Mouse (Mus musculus) myocyte (in vitro differentiated cells): ENCODE data around the gene Nmbr. TPM values are rescaled to one million over a fixed set of nuclear protein-coding genes. Genes with fewer than 3 reads are reported as not detected.

Experiments used
- H3K27me3 ChIP-seq: one replicate; pipeline ENCODE4 v1.6.1; 2011; ENCODE audit not compliant: control insufficient read depth, insufficient read depth, insufficient read length
- H3K36me3 ChIP-seq: one replicate; pipeline ENCODE4 v1.6.1; 2011; ENCODE audit not compliant: control insufficient read depth, insufficient read depth
- H3K4me2 ChIP-seq: one replicate; pipeline ENCODE4 v1.6.1; 2011; ENCODE audit warnings: low read depth, control low read depth
- H3K4me3 ChIP-seq: one replicate; pipeline ENCODE4 v1.5.1; 2011; ENCODE audit warnings: mild to moderate bottlenecking, control low read depth, moderate library complexity
- H3K79me2 ChIP-seq: one replicate; pipeline ENCODE4 v1.6.1; 2011; ENCODE audit not compliant: control insufficient read depth, insufficient read depth
- H3ac ChIP-seq: one replicate; pipeline ENCODE4 v1.6.1; 2011; ENCODE audit not compliant: control insufficient read depth, insufficient read length
- CEBPB ChIP-seq: IDR thresholded peaks from 2 replicates; pipeline ENCODE4 v1.6.1; 2011; ENCODE audit warnings: mild to moderate bottlenecking, moderate library complexity; ENCODE audit not compliant: poor library complexity, insufficient read depth, severe bottlenecking
- E2F4 ChIP-seq: IDR thresholded peaks from one replicate; pipeline ENCODE4 v1.6.1; 2011; ENCODE audit warnings: mild to moderate bottlenecking, control low read depth, moderate library complexity; ENCODE audit not compliant: insufficient read depth
- MAX ChIP-seq: IDR thresholded peaks from one replicate; pipeline ENCODE4 v1.6.1; 2011; ENCODE audit warnings: low read depth, mild to moderate bottlenecking, control low read depth
- MYOD1 ChIP-seq, 3 experiments: IDR thresholded peaks; one replicate each; pipeline ENCODE4 v1.6.1; 2011; ENCODE audit warnings: control low read depth in 2 of 3, low read depth in 2 of 3, mild to moderate bottlenecking in 2 of 3, moderate library complexity in 1 of 3; ENCODE audit not compliant: insufficient read length in 2 of 3, control insufficient read depth in 1 of 3
- MYOG ChIP-seq, 3 experiments: IDR thresholded peaks; one replicate each; pipeline ENCODE4 v1.6.1; 2011; ENCODE audit warnings: control low read depth in 2 of 3, low read depth in 2 of 3, mild to moderate bottlenecking in 2 of 3; ENCODE audit not compliant: insufficient read length in 2 of 3, control insufficient read depth in 1 of 3, insufficient read depth in 1 of 3
- POLR2A ChIP-seq: IDR thresholded peaks from one replicate; pipeline ENCODE4 v1.6.1; 2011; ENCODE audit warnings: low read depth, mild to moderate bottlenecking, control low read depth, moderate library complexity; ENCODE audit not compliant: insufficient read length
- POLR2AphosphoS2 ChIP-seq: IDR thresholded peaks from one replicate; pipeline ENCODE4 v1.6.1; 2011; ENCODE audit warnings: low read depth, control low read depth; ENCODE audit not compliant: insufficient read length
- REST ChIP-seq: IDR thresholded peaks from one replicate; pipeline ENCODE4 v1.6.1; 2011; ENCODE audit warnings: mild to moderate bottlenecking, control low read depth, moderate library complexity; ENCODE audit not compliant: insufficient read depth, insufficient read length
- SRF ChIP-seq: IDR thresholded peaks from one replicate; pipeline ENCODE4 v1.6.1; 2011; ENCODE audit warnings: low read depth; ENCODE audit not compliant: control insufficient read depth, insufficient read length
- TCF12 ChIP-seq: IDR thresholded peaks from one replicate; pipeline ENCODE4 v1.6.1; 2011; ENCODE audit warnings: mild to moderate bottlenecking, control low read depth; ENCODE audit not compliant: poor library complexity, insufficient read depth, severe bottlenecking
- TCF3 ChIP-seq: IDR thresholded peaks from one replicate; pipeline ENCODE4 v1.6.1; 2011; ENCODE audit warnings: low read depth, control low read depth; ENCODE audit not compliant: insufficient read length
- USF1 ChIP-seq: IDR thresholded peaks from one replicate; pipeline ENCODE4 v1.6.1; 2011; ENCODE audit warnings: low read depth, mild to moderate bottlenecking, control low read depth, moderate library complexity
- polyA plus RNA-seq: library from polyadenylated mRNA; unstranded; fragments of >200 nt; fragmentation: generic; extraction: Trizol; gene quantifications from one replicate; pipeline ENCODE4 v1.2.1, GENCODE M21; 2012; ENCODE audit warnings: missing spikeins

Nmbr gene
- polyA plus RNA-seq, 1 experiment: 0.06 TPM

- Histone ChIP-seq H3ac (no peak overlapping the region), H3K4me2 (no peak overlapping the region), H3K27me3 (no peaks in the 10 kb centered on the region), H3K36me3 (no peaks in the 10 kb centered on the region), H3K4me3 (no peak overlapping the region), H3K79me2 (no peaks in the 10 kb centered on the region)
- no peak for TF ChIP-seq SRF
- TF ChIP-seq MYOD1 (IDR thresholded peaks at IDR 0.05; ENCODE audit: control insufficient read depth in 1 of 3, insufficient read length in 2 of 3, low read depth in 2 of 3): no peak
- TF ChIP-seq MAX: no peak
- no peak for TF ChIP-seq REST
- TF ChIP-seq TCF12: no peak
- TF ChIP-seq POLR2A: no peak
These were observed 20.3 kb downstream of the Nmbr start for GRCm38 (mm10) chr10:14725671-14726070.

DNA sequence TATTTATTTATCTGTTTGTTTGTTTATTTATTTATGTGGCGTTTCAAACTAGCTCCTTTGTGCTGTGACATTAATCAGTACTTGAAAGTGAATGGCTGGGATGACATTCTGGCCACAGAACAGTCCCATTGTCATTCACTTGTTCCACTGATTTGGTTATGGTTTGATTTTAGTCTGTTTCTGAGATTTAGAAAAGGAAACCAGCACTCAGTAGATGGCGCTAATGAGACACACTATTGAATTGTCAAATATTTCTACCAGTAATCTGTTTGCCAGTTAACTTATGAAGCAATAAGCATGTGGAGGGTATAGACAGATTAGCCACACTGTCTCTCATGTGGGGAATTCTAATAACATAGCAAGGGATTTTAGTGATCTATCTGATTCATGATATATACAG is 28.9 kb downstream of the Nmbr start:
- Histone ChIP-seq H3K27me3 (no peaks in the 10 kb centered on the region), H3ac (no peak overlapping the region), H3K4me2 (no peak overlapping the region), H3K4me3 (no peak overlapping the region), H3K79me2 (no peaks in the 10 kb centered on the region), H3K36me3 (no peaks in the 10 kb centered on the region)
- TF ChIP-seq MAX (no peak), CEBPB (no peak), REST (no peak), USF1 (no peak), POLR2A (no peak), TCF12 (no peak), MYOG (IDR thresholded peaks at IDR 0.05; ENCODE audit: control insufficient read depth in 1 of 3, insufficient read depth in 1 of 3, insufficient read length in 2 of 3, low read depth in 2 of 3) (no peak), E2F4 (no peak), SRF (no peak), TCF3 (no peak), MYOD1 (IDR thresholded peaks at IDR 0.05; ENCODE audit: control insufficient read depth in 1 of 3, insufficient read length in 2 of 3, low read depth in 2 of 3) (no peak), POLR2AphosphoS2 (no peak)

DNA sequence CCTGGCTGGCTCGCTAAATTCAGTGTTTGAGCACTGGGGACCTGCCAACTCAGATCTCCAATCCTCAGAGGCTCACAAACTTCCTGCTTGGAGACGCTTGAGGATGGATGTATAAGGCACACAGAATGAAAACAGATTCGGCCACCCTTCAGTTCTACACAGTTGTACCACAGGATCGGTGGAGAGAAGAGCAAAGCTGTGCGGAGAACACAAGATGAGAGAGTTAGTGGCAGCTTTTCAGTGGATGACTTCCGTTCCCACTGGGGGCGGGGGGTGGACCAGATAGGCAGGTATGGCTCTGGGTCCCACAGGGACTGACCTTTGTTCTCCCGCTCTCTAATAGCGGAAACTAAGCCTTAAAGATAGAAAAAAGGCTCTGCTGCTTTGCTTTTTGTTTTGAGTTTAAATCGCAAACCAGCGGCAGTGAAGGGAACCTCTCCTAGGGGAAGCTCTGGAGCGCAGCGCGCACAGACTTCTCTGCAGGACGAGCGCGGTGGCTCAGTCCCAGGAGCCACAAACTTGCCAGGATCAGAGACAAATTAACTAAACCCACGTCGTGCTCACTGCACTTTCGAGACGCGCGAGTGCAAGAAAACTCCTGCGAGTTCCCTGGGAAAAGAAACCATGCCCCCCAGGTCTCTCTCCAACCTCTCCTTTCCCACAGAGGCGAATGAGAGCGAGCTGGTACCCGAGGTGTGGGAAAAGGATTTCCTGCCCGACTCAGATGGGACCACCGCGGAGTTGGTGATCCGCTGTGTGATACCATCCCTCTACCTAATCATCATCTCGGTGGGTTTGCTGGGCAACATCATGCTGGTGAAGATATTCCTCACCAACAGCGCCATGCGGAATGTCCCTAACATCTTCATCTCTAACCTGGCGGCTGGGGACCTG is 54.5 kb downstream of the Nmbr start:
- Histone ChIP-seq H3K36me3 (no peaks in the 10 kb centered on the region), H3ac (no peak overlapping the region), H3K79me2 (no peaks in the 10 kb centered on the region), H3K4me3 (no peak overlapping the region), H3K27me3 (peaks cover 11% of the 10 kb centered on the region), H3K4me2 (peak overlapping the region; percentile 40)
- TF ChIP-seq MYOD1 (IDR thresholded peaks at IDR 0.05; ENCODE audit: control insufficient read depth in 1 of 3, insufficient read length in 2 of 3, low read depth in 2 of 3) (no peak), E2F4 (no peak), REST (no peak), SRF (no peak), POLR2A (no peak), MAX (no peak), TCF3 (no peak), CEBPB (no peak), POLR2AphosphoS2 (no peak), MYOG (IDR thresholded peaks at IDR 0.05; ENCODE audit: control insufficient read depth in 1 of 3, insufficient read depth in 1 of 3, insufficient read length in 2 of 3, low read depth in 2 of 3) (no peak), USF1 (no peak), TCF12 (no peak)

- Histone ChIP-seq H3K4me3 (no peak overlapping the region), H3K4me2 (no peak overlapping the region), H3K36me3 (no peaks in the 10 kb centered on the region), H3ac (no peak overlapping the region), H3K27me3 (peaks cover 11% of the 10 kb centered on the region), H3K79me2 (no peaks in the 10 kb centered on the region)
- TF ChIP-seq E2F4 (no peak), USF1 (no peak), MYOG (IDR thresholded peaks at IDR 0.05; ENCODE audit: control insufficient read depth in 1 of 3, insufficient read depth in 1 of 3, insufficient read length in 2 of 3, low read depth in 2 of 3) (no peak), TCF3 (no peak)
These were observed 55.2 kb downstream of the Nmbr start for GRCm38 (mm10) chr10:14760618-14761017.

DNA sequence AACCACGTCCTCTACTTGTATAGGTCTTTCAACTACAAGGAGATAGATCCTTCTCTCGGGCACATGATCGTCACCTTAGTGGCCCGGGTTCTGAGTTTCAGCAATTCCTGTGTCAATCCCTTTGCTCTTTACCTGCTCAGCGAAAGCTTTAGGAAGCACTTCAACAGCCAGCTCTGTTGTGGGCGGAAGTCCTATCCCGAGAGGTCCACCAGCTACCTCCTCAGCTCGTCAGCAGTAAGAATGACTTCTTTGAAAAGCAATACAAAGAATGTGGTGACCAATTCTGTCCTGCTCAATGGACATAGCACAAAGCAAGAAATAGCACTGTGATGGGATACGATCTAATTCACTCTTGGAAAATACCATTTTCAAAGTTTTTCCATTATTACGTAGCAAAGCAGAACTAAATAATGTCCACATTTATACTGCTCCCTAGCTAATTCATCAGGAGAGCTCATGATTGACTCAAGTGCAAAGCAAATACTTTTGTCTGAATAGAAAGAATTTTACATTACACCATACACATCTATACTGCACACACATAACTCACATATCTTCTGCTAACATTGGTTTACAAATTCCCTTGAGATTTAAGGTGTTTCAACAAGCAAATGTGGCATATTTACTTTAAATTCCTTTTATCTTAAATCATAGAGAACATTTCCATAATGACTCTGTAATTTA is 65.0 kb downstream of the Nmbr start:
- TF ChIP-seq MAX (no peak), TCF3 (no peak), POLR2A (no peak), E2F4 (no peak), MYOD1 (IDR thresholded peaks at IDR 0.05; ENCODE audit: control insufficient read depth in 1 of 3, insufficient read length in 2 of 3, low read depth in 2 of 3) (no peak)
- no peaks in the 10 kb centered on the region for H3K27me3 ChIP-seq
- no peak overlapping the region for H3ac ChIP-seq
- no peak overlapping the region for H3K4me3 ChIP-seq
- H3K79me2 ChIP-seq: no peaks in the 10 kb centered on the region
- no peak overlapping the region for H3K4me2 ChIP-seq
- H3K36me3 ChIP-seq: no peaks in the 10 kb centered on the region
